Mouse (Mus musculus): Measurements from ENCODE around the gene Dnal1.
"Not testable (repeated sequence)": the region's sequence is repeated elsewhere in the genome, so short reads cannot be mapped to it uniquely, and the experiment has no call there.

The Dnal1 gene

DNA sequence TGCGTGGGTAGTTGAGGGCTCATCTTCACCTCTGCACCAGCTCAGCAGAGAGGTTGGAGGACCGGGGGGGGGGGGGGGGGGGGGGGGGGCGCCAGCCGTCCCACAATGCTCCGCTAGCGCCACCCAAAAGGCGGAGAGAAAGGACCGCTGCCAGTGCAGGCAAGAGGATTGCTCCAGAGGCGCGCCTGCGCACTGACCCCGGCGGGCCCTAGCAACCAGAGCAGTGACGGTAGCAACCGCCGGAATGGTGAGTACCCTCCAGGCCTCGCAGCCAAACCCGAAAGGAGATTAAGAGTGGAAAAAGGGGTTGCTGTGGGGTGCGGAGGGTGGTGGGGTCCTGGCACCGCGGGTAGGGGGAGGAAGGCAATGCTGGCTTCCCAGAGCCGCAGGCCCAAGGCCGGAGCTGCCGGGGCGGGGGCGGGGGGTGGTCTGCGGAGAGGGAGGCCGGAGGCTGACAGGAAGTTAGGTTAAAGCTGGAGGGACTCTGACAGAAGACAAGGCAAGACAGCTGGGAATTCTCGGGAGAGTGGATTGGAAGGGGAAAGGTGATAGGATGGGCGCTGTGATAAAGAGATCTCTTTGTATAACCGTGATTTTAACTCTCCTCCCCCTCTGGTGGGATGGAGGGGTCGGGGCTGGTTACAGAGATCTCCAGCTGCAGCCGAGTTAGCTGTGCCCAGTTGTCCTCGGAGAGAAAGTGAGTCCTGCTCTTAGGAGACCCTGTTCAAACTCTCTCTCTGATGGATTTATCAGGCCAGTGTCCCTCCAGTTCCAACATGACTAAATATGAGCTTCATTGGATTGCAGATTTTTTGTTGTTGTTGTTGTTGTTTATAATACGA, at the start of gene Dnal1:
TSS of gene Dnal1 (plus strand) at position 214 of the 842 bp plus-strand sequence.
- peak; percentile 74 to 81 for DNase-seq (ENCODE audit: low spot score in 2 of 2)

DNA sequence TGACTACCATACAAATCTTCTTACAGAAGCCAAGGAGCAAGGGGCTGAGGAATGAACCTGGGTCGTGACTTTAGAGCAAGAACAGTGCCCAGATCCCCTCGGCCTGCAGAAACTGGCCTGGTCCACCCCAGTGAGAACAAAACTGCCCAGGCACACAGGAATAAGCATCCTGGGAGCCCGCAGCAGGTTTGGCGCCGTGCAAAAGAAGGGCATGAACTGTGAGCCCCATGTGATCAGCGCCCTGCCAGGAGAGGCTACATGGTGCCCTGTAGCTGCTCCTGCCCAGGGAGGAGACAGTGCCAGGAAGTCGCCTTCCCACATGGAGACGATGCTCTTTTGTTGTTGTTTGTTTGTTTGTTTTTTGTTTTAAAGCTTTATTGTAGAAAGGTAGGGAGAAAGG, 49.5 kb upstream of the Dnal1 start:
- DNase-seq (ENCODE audit: low spot score in 2 of 2): no peak

DNA sequence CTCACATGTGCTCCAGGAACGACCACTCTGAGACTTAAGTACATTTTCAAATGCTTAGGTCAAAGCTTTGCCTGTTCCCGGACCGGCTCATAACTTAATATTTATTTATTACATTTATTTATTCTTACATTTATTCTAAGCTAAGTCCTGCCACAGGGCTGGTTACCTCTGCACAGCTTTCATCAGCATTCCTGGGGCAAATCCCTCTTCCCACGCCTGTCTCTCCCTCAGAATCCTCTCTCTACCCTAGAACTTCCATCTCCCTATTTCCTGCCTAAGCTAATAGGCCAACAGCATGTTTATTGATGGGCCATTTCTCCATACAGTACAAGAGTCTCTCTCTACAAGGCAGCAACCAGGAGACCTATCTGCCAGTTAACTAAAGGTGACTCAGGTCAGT, 46.4 kb upstream of the Dnal1 start:
- no peak for DNase-seq (ENCODE audit: low spot score in 2 of 2)

DNA sequence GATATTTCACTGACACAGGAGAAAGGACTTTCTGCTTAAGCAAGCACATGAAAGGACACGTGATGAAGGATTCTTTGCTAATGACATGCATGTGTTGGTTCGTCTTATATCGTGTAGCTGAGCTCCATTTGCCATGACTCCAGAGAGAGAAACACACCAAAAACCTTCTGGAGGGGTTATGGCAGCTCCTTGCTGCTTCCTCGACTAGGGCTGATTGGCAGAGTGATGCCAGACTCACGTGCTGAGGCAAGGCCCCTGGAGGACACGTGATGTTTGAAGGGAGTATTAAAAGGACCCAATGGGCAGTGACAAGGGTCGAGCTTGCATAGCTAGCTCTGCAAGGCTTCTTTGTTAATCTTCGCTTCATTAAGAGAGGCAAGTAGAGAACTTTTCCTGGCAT, 45.9 kb upstream of the Dnal1 start:
- no peak for DNase-seq (ENCODE audit: low spot score in 2 of 2)

GRCm38 (mm10) chr12:84068986-84069385, 45.2 kb upstream of the Dnal1 start, which contains the start of gene Acot5:
Acot5 (plus strand) TSS chr12:84069325.
- DNase-seq (ENCODE audit: low spot score in 2 of 2): no peak

- DNase-seq (ENCODE audit: low spot score in 2 of 2): peak in 1 of 2 experiments; percentile 12
Observed at GRCm38 (mm10) chr12:84069582-84069981, 44.6 kb upstream of the Dnal1 start.

DNA sequence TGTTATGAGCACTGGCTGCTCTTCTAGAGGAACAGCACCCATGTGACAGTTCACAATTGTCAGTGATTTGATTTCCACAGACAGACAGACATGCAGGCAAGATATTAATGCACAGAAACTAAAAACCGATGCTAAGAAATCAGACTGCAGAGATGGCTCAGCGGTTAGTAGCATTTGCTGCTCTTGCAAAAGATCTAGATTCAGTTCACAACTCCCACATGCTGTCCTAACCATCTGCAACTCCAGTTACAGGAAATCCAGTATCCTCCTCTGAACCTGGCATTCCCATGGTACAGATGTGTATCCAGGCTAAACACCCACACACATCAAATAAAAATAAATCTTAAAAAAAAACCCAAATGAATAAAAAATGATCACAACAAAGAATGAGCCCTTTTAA, 42.5 kb upstream of the Dnal1 start:
- DNase-seq (ENCODE audit: low spot score in 2 of 2): no peak

DNA sequence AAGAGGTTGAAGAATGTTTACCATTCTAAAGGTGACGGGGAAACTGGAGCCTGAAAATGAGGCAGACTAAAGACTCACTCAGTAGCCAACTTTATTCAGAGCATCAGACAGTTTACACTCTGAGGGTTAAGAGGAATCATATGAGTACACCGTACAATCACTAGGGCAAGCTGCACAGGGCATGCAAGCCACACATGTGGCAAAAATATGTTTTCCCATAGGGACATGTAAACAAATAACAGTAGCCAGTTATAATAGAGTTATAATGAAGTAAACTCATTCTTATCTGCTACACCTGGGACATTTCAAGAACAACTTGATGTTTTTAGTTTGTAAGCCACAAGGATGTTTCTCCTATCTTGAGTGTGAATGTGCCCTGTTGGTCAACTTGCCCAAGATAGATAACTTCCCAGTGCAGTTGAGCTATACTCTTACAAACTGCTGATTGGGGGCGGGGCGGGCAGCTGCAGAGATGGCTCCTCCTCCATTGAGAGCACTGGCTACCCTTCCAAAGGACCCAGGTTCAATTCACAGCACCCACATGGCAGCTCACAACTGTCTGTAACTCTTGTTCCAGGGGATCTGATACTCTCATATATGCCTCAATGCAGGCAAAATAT, 36.7 kb upstream of the Dnal1 start:
- DNase-seq (ENCODE audit: low spot score in 2 of 2): no peak

- DNase-seq (ENCODE audit: low spot score in 2 of 2): no peak
Observed at GRCm38 (mm10) chr12:84083842-84084241, 30.3 kb upstream of the Dnal1 start.

DNA sequence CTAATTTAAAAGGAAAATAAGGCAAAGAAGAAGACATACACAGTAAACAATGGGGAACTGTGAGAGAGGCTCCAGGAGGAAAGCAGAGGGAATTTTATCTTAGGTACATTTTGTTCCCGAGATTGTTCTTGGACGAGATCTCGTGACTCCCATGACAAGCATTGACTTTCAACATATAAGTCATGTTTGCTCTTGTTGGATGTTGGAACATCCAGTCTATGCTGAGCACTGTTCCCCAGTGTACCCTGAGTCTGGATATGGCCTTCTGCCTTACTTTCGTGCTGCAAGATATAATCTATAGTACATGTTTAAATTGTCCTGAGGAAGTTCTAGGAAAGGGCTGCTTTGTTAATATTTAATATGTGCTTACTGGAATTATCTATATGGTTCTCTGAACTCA, 29.6 kb upstream of the Dnal1 start:
- no peak for DNase-seq (ENCODE audit: low spot score in 2 of 2)

DNA sequence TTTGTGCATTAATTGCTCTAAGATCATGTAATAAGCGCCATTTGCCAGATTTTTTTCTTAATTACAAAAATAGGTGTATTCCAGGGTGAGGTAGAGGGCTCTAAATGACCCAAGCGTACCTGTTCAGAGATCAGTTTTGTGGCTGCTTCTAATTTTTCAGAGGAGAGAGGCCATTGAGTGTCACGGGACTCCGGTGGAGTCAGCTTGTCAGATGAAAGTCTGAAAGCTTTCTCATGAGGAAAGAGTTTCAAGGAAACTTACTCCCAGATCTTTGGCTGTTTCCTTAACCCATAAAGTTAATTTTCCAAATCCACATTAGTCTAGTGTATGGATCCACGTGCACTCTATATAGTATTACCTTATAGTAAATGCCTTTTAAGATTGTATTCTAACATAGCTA, 19.5 kb upstream of the Dnal1 start:
- DNase-seq (ENCODE audit: low spot score in 2 of 2): not testable (repeated sequence)

DNA sequence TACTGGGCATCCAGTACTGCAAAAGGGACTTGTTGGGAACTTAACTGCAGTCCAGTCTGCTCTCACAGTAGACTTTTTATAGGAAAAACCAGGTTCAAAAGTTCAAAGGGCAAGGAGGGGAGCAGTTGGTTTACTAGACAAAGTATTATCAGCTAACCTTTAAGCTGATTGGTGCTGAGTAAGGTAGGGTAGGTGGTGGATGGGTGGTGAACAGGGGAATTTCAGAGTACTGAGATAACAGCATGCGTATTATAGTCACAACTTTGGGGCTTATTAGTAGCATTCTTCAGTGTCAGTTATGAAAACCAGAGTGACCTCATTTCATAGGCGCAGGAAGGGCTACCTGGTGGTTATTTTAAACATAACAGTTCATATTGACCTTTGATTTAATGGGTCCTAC, 14.6 kb upstream of the Dnal1 start:
- DNase-seq (ENCODE audit: low spot score in 2 of 2): no peak

- DNase-seq (ENCODE audit: low spot score in 2 of 2): no peak
Observed at GRCm38 (mm10) chr12:84100071-84100470, 14.1 kb upstream of the Dnal1 start.

- DNase-seq (ENCODE audit: low spot score in 2 of 2): peak; percentile 14 to 18
Observed at GRCm38 (mm10) chr12:84100604-84101492, 13.3 kb upstream of the Dnal1 start, which contains the start of gene Acot6. Acot6 (plus strand) TSS chr12:84100654.

- DNase-seq (ENCODE audit: low spot score in 2 of 2): no peak
Observed at GRCm38 (mm10) chr12:84101493-84101845, 12.7 kb upstream of the Dnal1 start.

DNA sequence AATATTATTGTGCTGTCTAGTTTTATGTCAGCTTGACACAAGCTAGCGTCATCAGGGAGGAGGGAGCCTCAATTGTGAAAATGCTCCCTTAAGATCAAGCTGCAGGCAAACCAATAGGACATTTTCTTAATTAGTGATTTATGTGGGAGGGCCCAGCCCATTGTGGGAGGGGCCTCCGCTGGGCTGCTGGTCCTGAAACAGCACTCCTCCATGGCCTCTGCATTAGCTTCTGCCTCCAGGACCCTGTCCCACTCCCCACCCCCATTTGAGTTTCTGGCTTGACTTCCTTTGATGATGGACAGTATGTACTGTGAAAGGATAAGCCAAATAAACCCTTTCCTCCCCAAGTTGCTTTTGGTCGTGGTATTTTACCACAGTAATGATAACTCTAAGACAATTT, 7.2 kb upstream of the Dnal1 start:
- no peak for DNase-seq (ENCODE audit: low spot score in 2 of 2)

GRCm38 (mm10) chr12:84107692-84108091, 6.5 kb upstream of the Dnal1 start:
- peak; percentile 3 to 14 for DNase-seq (ENCODE audit: low spot score in 2 of 2)

- DNase-seq (ENCODE audit: low spot score in 2 of 2): no peak
Observed at GRCm38 (mm10) chr12:84109924-84110323, 4.2 kb upstream of the Dnal1 start.

DNA sequence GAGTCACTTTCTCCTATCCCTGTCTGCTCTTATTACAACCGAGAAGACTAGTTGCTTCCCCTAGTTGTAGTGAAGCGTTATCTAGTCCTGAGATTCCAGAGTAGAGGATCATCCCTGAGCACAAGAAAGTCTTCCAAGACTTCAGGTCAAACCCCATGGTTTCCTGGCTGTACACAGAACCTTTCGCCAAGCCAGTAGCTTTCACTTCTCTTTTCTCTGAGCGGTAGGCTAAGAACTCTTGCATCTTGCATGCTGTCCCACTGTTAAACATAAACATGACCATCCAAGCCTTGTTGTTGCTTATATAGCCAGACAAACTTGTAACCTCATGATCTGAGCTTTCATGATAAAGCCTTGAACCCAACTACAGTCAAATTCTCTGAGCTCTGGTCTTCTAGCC, 3.4 kb upstream of the Dnal1 start:
- DNase-seq (ENCODE audit: low spot score in 2 of 2): no peak

- no peak for DNase-seq (ENCODE audit: low spot score in 2 of 2)
Observed at GRCm38 (mm10) chr12:84113676-84114075, 490 bp upstream of the Dnal1 start.

DNA sequence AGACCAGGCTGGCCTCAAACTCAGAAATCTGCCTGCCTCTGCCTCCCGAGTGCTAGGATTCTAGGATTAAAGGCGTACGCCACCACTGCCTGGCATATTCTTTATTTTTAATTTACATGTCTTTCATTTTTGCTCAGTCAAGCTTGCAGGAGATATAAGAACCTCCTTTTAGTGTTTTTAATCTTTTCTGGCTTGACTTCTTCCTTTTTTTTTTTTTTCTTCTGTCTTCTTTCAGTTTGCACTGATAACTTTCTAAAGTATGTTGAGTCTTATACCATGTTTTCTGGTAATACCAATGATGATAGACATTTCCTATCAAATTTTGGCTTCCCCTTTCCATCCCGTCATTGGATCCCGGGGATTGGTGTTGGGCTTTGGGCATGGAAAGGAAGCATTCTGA, 5.4 kb downstream of the Dnal1 start:
- DNase-seq (ENCODE audit: low spot score in 2 of 2): no peak

GRCm38 (mm10) chr12:84125892-84126291, 11.7 kb downstream of the Dnal1 start:
- DNase-seq (ENCODE audit: low spot score in 2 of 2): no peak
